Mouse (Mus musculus): ENCODE measurements around the gene Dync1li2. TPM values are rescaled to one million over a fixed set of nuclear protein-coding genes. Genes with fewer than 3 reads are reported as not detected.
A peak's percentile ranks its signal among the peaks of the same experiment; 100 is the strongest.

Gene Dync1li2
- total RNA-seq, 2 experiments from 2014 or later = 279 to 326 TPM

GRCm38 (mm10) chr8:104413770-104414169, 29.1 kb downstream of the Dync1li2 start:
- intact Hi-C loops (cut with DNase I) = loop anchor here (5.0 kb wide), 1 partner anchor 46 kb away; no protein-coding TSS in a partner anchor
- no peak overlapping the region for H3K4me3 ChIP-seq
- DNase-seq (ENCODE audit: extremely low spot score in 1 of 2, low spot score in 2 of 2) = no peak
- TF ChIP-seq CTCF (IDR thresholded peaks at IDR 0.05) = no peak
- H3K27ac ChIP-seq = peak overlapping the region; percentile 32; the same call in 1 of the 2 replicates

- intact Hi-C loops (cut with DNase I) = loop anchor here (5.0 kb wide), 1 partner anchor 46 kb away; no protein-coding TSS in a partner anchor
- H3K27ac ChIP-seq = peak overlapping the region; percentile 86; the same call in 1 of the 2 replicates
- DNase-seq (ENCODE audit: extremely low spot score in 1 of 2, low spot score in 2 of 2) = no peak
- H3K4me3 ChIP-seq = no peak overlapping the region
- TF ChIP-seq CTCF (IDR thresholded peaks at IDR 0.05) = no peak
These were observed 29.9 kb downstream of the Dync1li2 start for GRCm38 (mm10) chr8:104412805-104413532.

GRCm38 (mm10) chr8:104411972-104412371, 30.9 kb downstream of the Dync1li2 start:
- Histone ChIP-seq H3K4me3 (no peak overlapping the region), H3K27ac (peak overlapping the region; percentile 86)
- intact Hi-C loops (cut with DNase I) = loop anchor here (1.0 to 5.0 kb wide), 3 partner anchors 25 to 130 kb away; no protein-coding TSS in a partner anchor
- no peak for DNase-seq (ENCODE audit: extremely low spot score in 1 of 2, low spot score in 2 of 2)
- no peak for TF ChIP-seq CTCF (IDR thresholded peaks at IDR 0.05)

- peak overlapping the region; percentile 86 for H3K27ac ChIP-seq
These were observed 31.4 kb downstream of the Dync1li2 start for GRCm38 (mm10) chr8:104411468-104411867.

GRCm38 (mm10) chr8:104410628-104411273, 32.1 kb downstream of the Dync1li2 start:
- Histone ChIP-seq H3K4me3 (no peak overlapping the region), H3K27ac (peak overlapping the region; percentile 86)
- peak; percentile 3; the same call in 1 of the 2 replicates for TF ChIP-seq CTCF (IDR thresholded peaks at IDR 0.05)
- peak; percentile 42 to 54 for DNase-seq (ENCODE audit: extremely low spot score in 1 of 2, low spot score in 2 of 2)
- intact Hi-C loops (cut with DNase I) = loop anchor here (1.0 to 5.0 kb wide), 3 partner anchors 26 to 132 kb away; no protein-coding TSS in a partner anchor

More at GRCm38 (mm10) chr8:104411468-104411867, 31.4 kb downstream of the Dync1li2 start:
- intact Hi-C loops (cut with DNase I) = loop anchor here (1.0 to 5.0 kb wide), 3 partner anchors 25 to 131 kb away; no protein-coding TSS in a partner anchor
- no peak overlapping the region for H3K4me3 ChIP-seq
- DNase-seq (ENCODE audit: extremely low spot score in 1 of 2, low spot score in 2 of 2) = peak; percentile 60 to 70
- TF ChIP-seq CTCF (IDR thresholded peaks at IDR 0.05) = no peak

- no peak for DNase-seq (ENCODE audit: extremely low spot score in 1 of 2, low spot score in 2 of 2)
- H3K4me3 ChIP-seq = no peak overlapping the region
- no peak for TF ChIP-seq CTCF (IDR thresholded peaks at IDR 0.05)
- peak overlapping the region; percentile 34 for H3K27ac ChIP-seq
- intact Hi-C loops (cut with DNase I) = no loop called here
These were observed 34.3 kb downstream of the Dync1li2 start for GRCm38 (mm10) chr8:104408328-104409110.

- Histone ChIP-seq H3K27ac (no peak overlapping the region), H3K4me3 (no peak overlapping the region)
- intact Hi-C loops (cut with DNase I) = no loop called here
- DNase-seq (ENCODE audit: extremely low spot score in 1 of 2, low spot score in 2 of 2) = no peak
- TF ChIP-seq CTCF (IDR thresholded peaks at IDR 0.05) = no peak
These were observed 36.3 kb downstream of the Dync1li2 start for GRCm38 (mm10) chr8:104406340-104407128.

- Histone ChIP-seq H3K4me3 (no peak overlapping the region), H3K27ac (no peak overlapping the region)
- no peak for DNase-seq (ENCODE audit: extremely low spot score in 1 of 2, low spot score in 2 of 2)
- no peak for TF ChIP-seq CTCF (IDR thresholded peaks at IDR 0.05)
- intact Hi-C loops (cut with DNase I) = no loop called here
These were observed 37.2 kb downstream of the Dync1li2 start for GRCm38 (mm10) chr8:104405430-104406187.

- Histone ChIP-seq H3K4me3 (no peak overlapping the region), H3K27ac (no peak overlapping the region)
- DNase-seq (ENCODE audit: extremely low spot score in 1 of 2, low spot score in 2 of 2) = no peak
- TF ChIP-seq CTCF (IDR thresholded peaks at IDR 0.05) = peak; percentile 47
- intact Hi-C loops (cut with DNase I) = no loop called here
These were observed 39.3 kb downstream of the Dync1li2 start for GRCm38 (mm10) chr8:104403596-104403995.

GRCm38 (mm10) chr8:104395703-104396357, 47.0 kb downstream of the Dync1li2 start, which contains the start of gene Cmtm4:
TSS of gene Cmtm4 (minus strand) at chr8:104395807.
- intact Hi-C loops (cut with DNase I) = loop anchor here (2.0 to 5.0 kb wide), 2 partner anchors 41 to 51 kb away; no protein-coding TSS in a partner anchor
- peak; percentile 64 to 66 for DNase-seq (ENCODE audit: extremely low spot score in 1 of 2, low spot score in 2 of 2)
- TF ChIP-seq CTCF (IDR thresholded peaks at IDR 0.05) = no peak
- H3K4me3 ChIP-seq = peak within 1 kb of the TSS; percentile 80
- peak within 1 kb of the TSS; percentile 84 for H3K27ac ChIP-seq
